Mouse (Mus musculus): ENCODE measurements around the gene Cyb5b.

GRCm38 (mm10) chr8:107209185-107209584 is 58.7 kb downstream of the Cyb5b start:
- TF ChIP-seq CTCF (IDR thresholded peaks at IDR 0.05; ENCODE audit: insufficient read depth, low read depth, low read length) = no peak
- TF ChIP-seq POLR2A (IDR thresholded peaks at IDR 0.05; ENCODE audit: insufficient read depth, low read depth, low read length) = no peak

Measured in olfactory bulb, adult 2 months (tissue).